Mouse (Mus musculus) liver, embryonic 11.5 days (tissue): Measurements from ENCODE around the gene Pef1. TPM values are rescaled to one million over a fixed set of nuclear protein-coding genes. Genes with fewer than 3 reads are reported as not detected.

ENCODE experiments used
- ATAC-seq: fragments of 200-750 bp; cut with Nextera tagmentation; replicated peaks from 2 replicates; pipeline ENCODE4 v1.8.0; 2017; ENCODE audit warnings: moderate number of reproducible peaks, mild to moderate bottlenecking, moderate TSS enrichment, moderate library complexity; ENCODE audit not compliant: low FRiP score
- DNase-seq: peaks from one replicate; pipeline ENCODE4 v3.0.0-alpha.2; 2017; ENCODE audit warnings: low spot score
- H3K27ac ChIP-seq: fragments of 300-500 bp; sonication (generic); 2 replicates; pipeline ENCODE4 v1.5.1; 2014; ENCODE audit warnings: mild to moderate bottlenecking, low read depth, low read length, control low read depth
- H3K27me3 ChIP-seq: fragments of 300-500 bp; sonication (generic); replicated peaks from 2 replicates; pipeline ENCODE4 v1.6.1; 2014; ENCODE audit warnings: low read length, mixed read lengths; ENCODE audit not compliant: control insufficient read depth, insufficient read depth
- H3K36me3 ChIP-seq: fragments of 300-500 bp; sonication (generic); 2 replicates; pipeline ENCODE4 v1.6.1; 2014; ENCODE audit warnings: mild to moderate bottlenecking, low read length, moderate library complexity, mixed read lengths; ENCODE audit not compliant: control insufficient read depth, insufficient read depth
- H3K4me1 ChIP-seq: fragments of 300-500 bp; sonication (generic); replicated peaks from 2 replicates; pipeline ENCODE4 v1.6.1; 2014; ENCODE audit warnings: low read length, mixed read lengths; ENCODE audit not compliant: control insufficient read depth, insufficient read depth
- H3K4me2 ChIP-seq: fragments of 300-500 bp; sonication (generic); 2 replicates; pipeline ENCODE4 v1.6.1; 2014; ENCODE audit warnings: mild to moderate bottlenecking, control low read depth, moderate library complexity
- H3K4me3 ChIP-seq: fragments of 300-500 bp; sonication (generic); 2 replicates; pipeline ENCODE4 v1.5.1; 2014; ENCODE audit warnings: low read depth, low read length, control low read depth
- H3K9ac ChIP-seq: fragments of 300-500 bp; sonication (generic); 2 replicates; pipeline ENCODE4 v1.6.1; 2014; ENCODE audit warnings: low read depth, low read length, control low read depth
- H3K9me3 ChIP-seq: fragments of 300-500 bp; sonication (generic); 2 replicates; pipeline ENCODE4 v1.6.1; 2016; ENCODE audit warnings: low read length, inconsistent platforms, mixed read lengths; ENCODE audit not compliant: control insufficient read depth
- WGBS: fragments of 180-500 bp; shearing (Covaris S2); extraction: QIAGEN DNeasy Blood & Tissue Kit; methylation state at CpG from one replicate; pipeline ENCODE4 v1.1.7; 2014; 5-methylcytosine and 5-hydroxymethylcytosine counted together
- polyA plus RNA-seq: library from polyadenylated mRNA; unstranded; fragments of >200 nt; fragmentation: Nextera tagmentation; extraction: Ambion mirVana; gene quantifications from 2 replicates; pipeline ENCODE4 v1.2.1, GENCODE M21; 2014

The Pef1 gene
- polyA plus RNA-seq, 1 experiment from 2014 or later, result 56.8 TPM

GRCm38 (mm10) chr4:130171951-130172765 is 69.8 kb downstream of the Pef1 start:
- no peaks in the 10 kb centered on the region for H3K36me3 ChIP-seq
- H3K9me3 ChIP-seq, result no peaks in the 10 kb centered on the region
- H3K27me3 ChIP-seq, result peaks cover 38% of the 10 kb centered on the region
- peaks cover 39% of the 10 kb centered on the region for H3K4me1 ChIP-seq
- DNase-seq (no peak), ATAC-seq (no peak)
- peak overlapping the region; percentile 19; the same call in 1 of the 2 replicates for H3K27ac ChIP-seq
- H3K9ac ChIP-seq, result 0 out of 2 replicates have a peak overlapping the region, but pooled peaks have one; percentile 9
- WGBS, result 53% methylated on average over 11 of the region's 11 CpGs
- peak overlapping the region; percentile 27 for H3K4me2 ChIP-seq
- no peak overlapping the region for H3K4me3 ChIP-seq

GRCm38 (mm10) chr4:130173060-130173822 is 70.9 kb downstream of the Pef1 start:
- H3K27me3 ChIP-seq, result peaks cover 33% of the 10 kb centered on the region

GRCm38 (mm10) chr4:130173911-130174311 is 71.6 kb downstream of the Pef1 start:
- Histone ChIP-seq H3K9ac (peak overlapping the region; percentile 43), H3K4me2 (peak overlapping the region; percentile 67), H3K4me3 (peak overlapping the region; percentile 36), H3K36me3 (no peaks in the 10 kb centered on the region), H3K9me3 (no peaks in the 10 kb centered on the region), H3K27ac (peak overlapping the region; percentile 64), H3K27me3 (peaks cover 33% of the 10 kb centered on the region), H3K4me1 (peaks cover 30% of the 10 kb centered on the region)
- DNase-seq, result no peak
- WGBS, result 50% methylated on average over 19 of the region's 19 CpGs
- ATAC-seq, result no peak

More at GRCm38 (mm10) chr4:130173060-130173822, 70.9 kb downstream of the Pef1 start:
- DNase-seq (no peak), ATAC-seq (peak; percentile 72)
- H3K4me2 ChIP-seq, result peak overlapping the region; percentile 67
- peak overlapping the region; percentile 43; the same call in 1 of the 2 replicates for H3K9ac ChIP-seq
- peak overlapping the region; percentile 64 for H3K27ac ChIP-seq
- WGBS, result 66% methylated on average over 11 of the region's 11 CpGs
- peak overlapping the region; percentile 36; the same call in 1 of the 2 replicates for H3K4me3 ChIP-seq
- no peaks in the 10 kb centered on the region for H3K9me3 ChIP-seq
- H3K36me3 ChIP-seq, result no peaks in the 10 kb centered on the region
- H3K4me1 ChIP-seq, result peaks cover 35% of the 10 kb centered on the region

GRCm38 (mm10) chr4:130174335-130175031 is 72.1 kb downstream of the Pef1 start:
- peak; percentile 77 for ATAC-seq
- H3K9me3 ChIP-seq, result no peaks in the 10 kb centered on the region

GRCm38 (mm10) chr4:130175072-130175711 is 72.8 kb downstream of the Pef1 start, which contains the start of gene Tinagl1:
Tinagl1 (minus strand) TSS chr4:130175122.
- Histone ChIP-seq H3K9me3 (no peaks in the 10 kb centered on the region), H3K4me2 (peak within 1 kb of the TSS; percentile 67), H3K4me3 (peak within 1 kb of the TSS; percentile 36), H3K27me3 (peaks cover 33% of the 10 kb centered on the region), H3K36me3 (no peaks in the 10 kb centered on the region), H3K27ac (peak within 1 kb of the TSS; percentile 64), H3K4me1 (peaks cover 30% of the 10 kb centered on the region), H3K9ac (peak within 1 kb of the TSS; percentile 43)
- no peak for ATAC-seq
- 4% methylated on average over 14 of the region's 14 CpGs for WGBS
- DNase-seq, result no peak

More at GRCm38 (mm10) chr4:130174335-130175031, 72.1 kb downstream of the Pef1 start:
- H3K9ac ChIP-seq, result peak overlapping the region; percentile 43
- no peaks in the 10 kb centered on the region for H3K36me3 ChIP-seq
- peak overlapping the region; percentile 67 for H3K4me2 ChIP-seq
- DNase-seq, result no peak
- WGBS, result 4% methylated on average over 25 of the region's 25 CpGs
- peaks cover 30% of the 10 kb centered on the region for H3K4me1 ChIP-seq
- H3K27ac ChIP-seq, result peak overlapping the region; percentile 64; the same call in 1 of the 2 replicates
- peak overlapping the region; percentile 36 for H3K4me3 ChIP-seq
- H3K27me3 ChIP-seq, result peaks cover 33% of the 10 kb centered on the region

GRCm38 (mm10) chr4:130176156-130176720 is 73.9 kb downstream of the Pef1 start:
- Histone ChIP-seq H3K9ac (no peak overlapping the region), H3K27me3 (peaks cover 33% of the 10 kb centered on the region), H3K36me3 (no peaks in the 10 kb centered on the region), H3K27ac (no peak overlapping the region), H3K4me3 (no peak overlapping the region), H3K9me3 (no peaks in the 10 kb centered on the region), H3K4me2 (no peak overlapping the region), H3K4me1 (peaks cover 30% of the 10 kb centered on the region)
- 73% methylated on average over 5 of the region's 5 CpGs for WGBS
- ATAC-seq, result no peak
- DNase-seq, result no peak

- Histone ChIP-seq H3K27ac (no peak overlapping the region), H3K4me1 (peaks cover 27% of the 10 kb centered on the region), H3K9ac (no peak overlapping the region), H3K4me3 (no peak overlapping the region), H3K27me3 (peaks cover 33% of the 10 kb centered on the region), H3K4me2 (no peak overlapping the region), H3K36me3 (no peaks in the 10 kb centered on the region), H3K9me3 (no peaks in the 10 kb centered on the region)
- no peak for DNase-seq
- no peak for ATAC-seq
- 59% methylated on average over 4 of the region's 4 CpGs for WGBS
Observed at GRCm38 (mm10) chr4:130177087-130177486, 74.7 kb downstream of the Pef1 start.
